Mouse (Mus musculus) mature B cell (primary cell): ENCODE results near the gene Cylc1.

Source experiments
- in situ Hi-C: fragments of 300-500 bp; cut with MboI; formaldehyde crosslinking; loops from 2 replicates; pipeline ENCODE4 v1.14.3; 2019

Cylc1 gene

GRCm38 (mm10) chrX:111110118-111110517 is at the start of gene Cylc1:
Cylc1 (plus strand) TSS chrX:111110418.
- in situ Hi-C loops, result no loop called here

- in situ Hi-C loops, result no loop called here
Measured at GRCm38 (mm10) chrX:111078680-111079079, 31.5 kb upstream of the Cylc1 start.

- in situ Hi-C loops, result no loop called here
Measured at GRCm38 (mm10) chrX:111168040-111168439, 57.8 kb downstream of the Cylc1 start, which contains the start of gene Gm10112. Gm10112 (plus strand) TSS chrX:111168340.
